Mouse (Mus musculus) hindbrain, embryonic 13.5 days (tissue): ENCODE measurements at regions not wholly inside any gene's neighbourhood (a gene's known extent, or its start where the extent isn't known, plus 50 kb on each side); places are given as distances from the start of the nearest gene placed in this dataset.
A peak's percentile ranks its signal among the peaks of the same experiment; 100 is the strongest.

Experiments used
- ATAC-seq: fragments of 200-750 bp; cut with Nextera tagmentation; 2 replicates; pipeline ENCODE4 v1.8.0; 2017; ENCODE audit warnings: moderate TSS enrichment; ENCODE audit not compliant: low FRiP score
- H3K27ac ChIP-seq: fragments of 300-500 bp; sonication (generic); 2 replicates; pipeline ENCODE4 v1.5.1; 2015; ENCODE audit warnings: inconsistent platforms, mild to moderate bottlenecking, moderate library complexity
- H3K27me3 ChIP-seq: fragments of 300-500 bp; sonication (generic); 2 replicates; pipeline ENCODE4 v1.6.1; 2015; ENCODE audit warnings: mild to moderate bottlenecking, inconsistent platforms
- H3K36me3 ChIP-seq: fragments of 300-500 bp; sonication (generic); 2 replicates; pipeline ENCODE4 v1.6.1; 2015; ENCODE audit warnings: mild to moderate bottlenecking, inconsistent platforms
- H3K4me1 ChIP-seq: fragments of 300-500 bp; sonication (generic); replicated peaks from 2 replicates; pipeline ENCODE4 v1.6.1; 2015; ENCODE audit warnings: inconsistent platforms
- H3K4me2 ChIP-seq: fragments of 300-500 bp; sonication (generic); 2 replicates; pipeline ENCODE4 v1.6.1; 2015; ENCODE audit warnings: inconsistent platforms, mild to moderate bottlenecking, moderate library complexity
- H3K4me3 ChIP-seq: fragments of 300-500 bp; sonication (generic); 2 replicates; pipeline ENCODE4 v1.5.1; 2015; ENCODE audit warnings: mild to moderate bottlenecking, inconsistent platforms
- H3K9ac ChIP-seq: fragments of 300-500 bp; sonication (generic); 2 replicates; pipeline ENCODE4 v1.6.1; 2015; ENCODE audit warnings: mild to moderate bottlenecking, inconsistent platforms
- H3K9me3 ChIP-seq: fragments of 300-500 bp; sonication (generic); 2 replicates; pipeline ENCODE4 v1.6.1; 2016; ENCODE audit warnings: inconsistent platforms
- WGBS: fragments of 180-500 bp; shearing (Covaris S2); methylation state at CpG from one replicate; pipeline ENCODE4 v1.1.7; 2015; 5-methylcytosine and 5-hydroxymethylcytosine counted together

- peaks cover 7% of the 10 kb centered on the region; the same call in 1 of the 2 replicates for H3K4me1 ChIP-seq
- H3K9me3 ChIP-seq: no peaks in the 10 kb centered on the region
- no peaks in the 10 kb centered on the region for H3K27me3 ChIP-seq
Measured at GRCm38 (mm10) chr9:92879812-92880211, 337.8 kb downstream of the Plod2 start.

GRCm38 (mm10) chr9:92882251-92882832, 340.3 kb downstream of the Plod2 start:
- no peaks in the 10 kb centered on the region for H3K36me3 ChIP-seq
- no peak overlapping the region for H3K4me3 ChIP-seq
- no peak overlapping the region for H3K9ac ChIP-seq
- peak overlapping the region; percentile 30; the same call in 1 of the 2 replicates for H3K27ac ChIP-seq
- no peaks in the 10 kb centered on the region for H3K27me3 ChIP-seq
- H3K4me2 ChIP-seq: no peak overlapping the region
- WGBS: 12% methylated on average over 3 of the region's 3 CpGs
- ATAC-seq: peak; percentile 78; the same call in 1 of the 2 replicates
- H3K9me3 ChIP-seq: no peaks in the 10 kb centered on the region
- H3K4me1 ChIP-seq: peaks cover 7% of the 10 kb centered on the region; the same call in 1 of the 2 replicates

More at GRCm38 (mm10) chr9:92879812-92880211, 337.8 kb downstream of the Plod2 start:
- Histone ChIP-seq H3K27ac (no peak overlapping the region), H3K4me2 (no peak overlapping the region), H3K4me3 (no peak overlapping the region), H3K9ac (no peak overlapping the region), H3K36me3 (no peaks in the 10 kb centered on the region)
- no peak for ATAC-seq
- WGBS: 83% methylated on average over 2 of the region's 2 CpGs

DNA sequence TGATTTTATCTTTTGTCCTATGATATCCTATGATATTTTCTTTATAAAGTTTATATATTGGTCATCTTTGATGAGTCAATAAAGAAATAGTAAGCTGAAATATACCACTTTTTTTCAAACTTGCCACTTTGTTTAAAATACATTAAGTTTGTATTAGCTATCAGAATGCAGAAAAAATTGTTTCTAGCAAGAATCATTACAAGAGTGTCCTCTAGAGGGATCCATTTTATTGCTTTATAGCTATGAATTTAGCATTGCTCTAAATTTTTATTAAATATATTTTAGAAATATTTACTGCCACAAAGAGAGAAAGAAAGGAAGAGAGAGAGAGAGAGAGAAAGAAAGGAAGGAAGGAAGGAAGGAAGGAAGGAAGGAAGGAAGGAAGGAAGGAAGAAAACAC, 348.0 kb downstream of the Plod2 start:
- no peak for ATAC-seq
- no peak overlapping the region for H3K4me2 ChIP-seq
- no peaks in the 10 kb centered on the region for H3K4me1 ChIP-seq
- no peaks in the 10 kb centered on the region for H3K9me3 ChIP-seq
- H3K36me3 ChIP-seq: no peaks in the 10 kb centered on the region
- H3K4me3 ChIP-seq: no peak overlapping the region
- H3K27me3 ChIP-seq: no peaks in the 10 kb centered on the region
- H3K9ac ChIP-seq: no peak overlapping the region
- H3K27ac ChIP-seq: no peak overlapping the region

- H3K4me2 ChIP-seq: no peak overlapping the region
- H3K9ac ChIP-seq: no peak overlapping the region
- H3K4me1 ChIP-seq: no peaks in the 10 kb centered on the region
- H3K36me3 ChIP-seq: no peaks in the 10 kb centered on the region
- no peak overlapping the region for H3K4me3 ChIP-seq
- no peaks in the 10 kb centered on the region for H3K27me3 ChIP-seq
- ATAC-seq: no peak
- 61% methylated on average over 4 of the region's 4 CpGs for WGBS
- H3K27ac ChIP-seq: no peak overlapping the region
- H3K9me3 ChIP-seq: no peaks in the 10 kb centered on the region
Measured at GRCm38 (mm10) chr9:92899733-92900132, 357.7 kb downstream of the Plod2 start.

GRCm38 (mm10) chr9:92907102-92907501, 365.1 kb downstream of the Plod2 start:
- H3K4me2 ChIP-seq: no peak overlapping the region
- no peaks in the 10 kb centered on the region for H3K9me3 ChIP-seq
- H3K36me3 ChIP-seq: no peaks in the 10 kb centered on the region
- no peak overlapping the region for H3K27ac ChIP-seq
- ATAC-seq: no peak
- H3K9ac ChIP-seq: no peak overlapping the region
- H3K27me3 ChIP-seq: no peaks in the 10 kb centered on the region
- H3K4me1 ChIP-seq: no peaks in the 10 kb centered on the region
- no peak overlapping the region for H3K4me3 ChIP-seq

DNA sequence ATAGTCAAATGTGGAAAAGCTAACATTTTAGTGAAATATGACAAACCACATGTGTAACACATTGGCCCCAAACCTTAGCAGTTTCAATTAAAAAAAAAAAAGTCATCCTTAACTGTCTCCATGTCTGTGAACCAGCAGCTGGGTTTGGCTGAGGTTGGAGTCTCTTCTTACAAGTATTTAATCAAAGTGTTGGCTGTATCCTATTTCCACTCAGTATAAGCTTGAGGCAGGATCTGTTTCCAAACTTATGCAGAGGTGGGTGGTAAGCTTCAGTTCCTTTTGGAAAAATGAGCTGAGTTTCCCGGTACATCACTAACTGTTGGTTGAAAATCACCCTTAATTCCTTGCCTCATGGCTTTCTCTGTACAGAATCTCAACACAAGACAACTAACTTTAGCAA, 377.4 kb downstream of the Plod2 start:
- H3K4me3 ChIP-seq: no peak overlapping the region
- 93% methylated on average over 1 of the region's 1 CpGs for WGBS
- no peaks in the 10 kb centered on the region for H3K4me1 ChIP-seq
- no peak overlapping the region for H3K9ac ChIP-seq
- H3K27me3 ChIP-seq: no peaks in the 10 kb centered on the region
- no peak overlapping the region for H3K27ac ChIP-seq
- no peaks in the 10 kb centered on the region for H3K9me3 ChIP-seq
- H3K4me2 ChIP-seq: no peak overlapping the region
- no peaks in the 10 kb centered on the region for H3K36me3 ChIP-seq
- no peak for ATAC-seq

- peak overlapping the region; percentile 30; the same call in 1 of the 2 replicates for H3K9ac ChIP-seq
- WGBS: 9% methylated on average over 6 of the region's 6 CpGs
- no peaks in the 10 kb centered on the region for H3K36me3 ChIP-seq
- peak overlapping the region; percentile 79 for H3K27ac ChIP-seq
- H3K4me3 ChIP-seq: peak overlapping the region; percentile 16
- peaks cover 11% of the 10 kb centered on the region for H3K9me3 ChIP-seq
- peak overlapping the region; percentile 43 for H3K4me2 ChIP-seq
- peak; percentile 95 for ATAC-seq
- H3K27me3 ChIP-seq: no peaks in the 10 kb centered on the region
- H3K4me1 ChIP-seq: peaks cover 11% of the 10 kb centered on the region
Measured at GRCm38 (mm10) chr9:92930231-92930966, 388.4 kb downstream of the Plod2 start.

DNA sequence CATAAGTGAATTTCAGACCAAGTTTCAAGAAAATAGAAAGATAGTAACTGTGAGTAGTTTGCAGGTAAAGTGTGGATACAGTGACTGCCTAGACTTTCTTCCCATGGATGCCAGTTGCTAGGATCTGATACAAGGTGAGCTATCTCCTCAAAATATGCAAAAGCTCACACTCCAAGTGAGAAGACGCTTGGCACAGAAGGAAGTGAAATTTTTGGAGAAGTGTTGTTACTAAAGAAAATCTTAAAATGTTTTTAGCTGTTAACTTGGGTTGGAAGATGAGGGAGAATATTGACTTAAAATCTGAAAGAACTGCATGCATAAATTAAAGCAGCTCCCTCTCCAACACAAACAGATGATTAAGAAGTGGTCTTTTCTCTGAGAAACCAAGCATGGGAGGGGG, 395.8 kb downstream of the Plod2 start:
- H3K4me2 ChIP-seq: no peak overlapping the region
- H3K36me3 ChIP-seq: no peaks in the 10 kb centered on the region
- WGBS: 90% methylated on average over 1 of the region's 1 CpGs
- peaks cover 20% of the 10 kb centered on the region for H3K9me3 ChIP-seq
- no peak for ATAC-seq
- H3K4me1 ChIP-seq: no peaks in the 10 kb centered on the region
- no peak overlapping the region for H3K27ac ChIP-seq
- no peaks in the 10 kb centered on the region for H3K27me3 ChIP-seq
- H3K9ac ChIP-seq: no peak overlapping the region
- H3K4me3 ChIP-seq: no peak overlapping the region

DNA sequence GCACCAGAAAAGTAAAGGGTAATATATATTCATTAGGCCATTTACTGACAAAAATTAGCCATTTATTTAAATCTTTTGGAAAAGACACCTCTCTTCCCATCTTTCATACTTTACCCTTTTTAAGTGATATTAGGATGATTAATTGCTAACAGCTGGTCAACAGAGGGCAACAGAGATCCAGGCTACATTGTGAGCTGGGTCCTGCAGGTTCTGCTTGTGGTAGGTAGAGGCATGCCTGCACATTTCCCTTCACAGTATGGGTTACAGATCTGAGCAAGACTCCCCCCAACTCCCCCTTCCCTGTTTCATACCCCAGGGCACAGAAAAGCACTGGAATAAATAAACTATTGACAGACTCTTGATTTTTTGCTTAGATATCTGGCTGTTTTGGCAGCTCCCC, 408.1 kb downstream of the Plod2 start:
- Histone ChIP-seq H3K4me2 (no peak overlapping the region), H3K4me1 (no peaks in the 10 kb centered on the region), H3K9ac (no peak overlapping the region), H3K27me3 (no peaks in the 10 kb centered on the region), H3K4me3 (no peak overlapping the region), H3K36me3 (no peaks in the 10 kb centered on the region), H3K27ac (no peak overlapping the region), H3K9me3 (no peaks in the 10 kb centered on the region)
- ATAC-seq: no peak

- H3K36me3 ChIP-seq: no peaks in the 10 kb centered on the region
- WGBS: 94% methylated on average over 1 of the region's 1 CpGs
- H3K4me3 ChIP-seq: no peak overlapping the region
- H3K4me2 ChIP-seq: no peak overlapping the region
- H3K9ac ChIP-seq: no peak overlapping the region
- no peaks in the 10 kb centered on the region for H3K27me3 ChIP-seq
- no peaks in the 10 kb centered on the region; the same call in 1 of the 2 replicates for H3K4me1 ChIP-seq
- no peak for ATAC-seq
- H3K27ac ChIP-seq: no peak overlapping the region
- no peaks in the 10 kb centered on the region for H3K9me3 ChIP-seq
Measured at GRCm38 (mm10) chr9:92963275-92963674, 421.3 kb downstream of the Plod2 start.

- 30% methylated on average over 6 of the region's 6 CpGs for WGBS
- no peak overlapping the region for H3K4me3 ChIP-seq
- H3K9me3 ChIP-seq: no peaks in the 10 kb centered on the region
- no peaks in the 10 kb centered on the region for H3K36me3 ChIP-seq
- no peak overlapping the region for H3K4me2 ChIP-seq
- no peak overlapping the region for H3K9ac ChIP-seq
- no peak; the same call in 1 of the 2 replicates for ATAC-seq
- no peak overlapping the region for H3K27ac ChIP-seq
- H3K4me1 ChIP-seq: no peaks in the 10 kb centered on the region
- H3K27me3 ChIP-seq: no peaks in the 10 kb centered on the region
Measured at GRCm38 (mm10) chr9:92991759-92992158, 449.7 kb downstream of the Plod2 start.

- Histone ChIP-seq H3K27me3 (no peaks in the 10 kb centered on the region), H3K27ac (no peak overlapping the region), H3K9ac (no peak overlapping the region), H3K4me3 (no peak overlapping the region), H3K4me1 (no peaks in the 10 kb centered on the region), H3K4me2 (no peak overlapping the region), H3K36me3 (no peaks in the 10 kb centered on the region), H3K9me3 (no peaks in the 10 kb centered on the region)
- ATAC-seq: no peak
- WGBS: 76% methylated on average over 2 of the region's 2 CpGs
Measured at GRCm38 (mm10) chr9:92996156-92996555, 454.1 kb downstream of the Plod2 start.
